Mouse (Mus musculus) spleen, embryonic (tissue): ENCODE results near the gene Furin.

Experiments used
- CTCF ChIA-PET: fragments of 350-600 bp; sonication (Branson Sonifier 250); formaldehyde crosslinking; loops from one replicate; lab custom pipeline; 2022; lab: Charles Lee

Furin gene

GRCm38 (mm10) chr7:80405188-80405695, at the start of gene Furin:
Furin (minus strand) TSS chr7:80405436.
- CTCF ChIA-PET, result no interaction called here

- CTCF ChIA-PET, result no interaction called here
Measured at GRCm38 (mm10) chr7:80454786-80455185, 49.5 kb upstream of the Furin start.

GRCm38 (mm10) chr7:80453997-80454396, 48.8 kb upstream of the Furin start:
- CTCF ChIA-PET, result no interaction called here

GRCm38 (mm10) chr7:80453121-80453520, 47.9 kb upstream of the Furin start:
- CTCF ChIA-PET, result no interaction called here

GRCm38 (mm10) chr7:80452241-80452640, 47.0 kb upstream of the Furin start:
- CTCF ChIA-PET, result no interaction called here

GRCm38 (mm10) chr7:80451550-80452232, 46.5 kb upstream of the Furin start:
- CTCF ChIA-PET, result no interaction called here

GRCm38 (mm10) chr7:80450354-80450753, 45.1 kb upstream of the Furin start:
- CTCF ChIA-PET, result no interaction called here

GRCm38 (mm10) chr7:80449620-80450091, 44.4 kb upstream of the Furin start:
- CTCF ChIA-PET, result no interaction called here

- CTCF ChIA-PET, result no interaction called here
Measured at GRCm38 (mm10) chr7:80447336-80447735, 42.1 kb upstream of the Furin start.

GRCm38 (mm10) chr7:80446221-80446878, 41.1 kb upstream of the Furin start:
- CTCF ChIA-PET, result interaction anchor here (0.6 kb wide), 1 partner anchor 734 kb away, joined by 3 read pairs; no protein-coding TSS in a partner anchor

GRCm38 (mm10) chr7:80445492-80445891, 40.3 kb upstream of the Furin start:
- CTCF ChIA-PET, result interaction anchor here (0.5 kb wide), 1 partner anchor 519 kb away, joined by 3 read pairs; no protein-coding TSS in a partner anchor

GRCm38 (mm10) chr7:80444401-80445249, 39.4 kb upstream of the Furin start:
- CTCF ChIA-PET, result interaction anchor here (0.5 kb wide), 1 partner anchor 520 kb away, joined by 3 read pairs; no protein-coding TSS in a partner anchor

- CTCF ChIA-PET, result no interaction called here
Measured at GRCm38 (mm10) chr7:80443124-80443523, 37.9 kb upstream of the Furin start.

GRCm38 (mm10) chr7:80441986-80442904, 37.0 kb upstream of the Furin start:
- CTCF ChIA-PET, result no interaction called here

- CTCF ChIA-PET, result no interaction called here
Measured at GRCm38 (mm10) chr7:80440685-80441084, 35.4 kb upstream of the Furin start.

GRCm38 (mm10) chr7:80439789-80440488, 34.7 kb upstream of the Furin start:
- CTCF ChIA-PET, result no interaction called here

GRCm38 (mm10) chr7:80439032-80439760, 34.0 kb upstream of the Furin start:
- CTCF ChIA-PET, result interaction anchor here (0.7 to 0.8 kb wide), 2 partner anchors 13 to 59 kb away, joined by 3 to 4 read pairs; no protein-coding TSS in a partner anchor

- CTCF ChIA-PET, result interaction anchor here (0.7 kb wide), 1 partner anchor 13 kb away, joined by 4 read pairs; no protein-coding TSS in a partner anchor
Measured at GRCm38 (mm10) chr7:80436571-80436970, 31.3 kb upstream of the Furin start.

GRCm38 (mm10) chr7:80435594-80435993, 30.4 kb upstream of the Furin start:
- CTCF ChIA-PET, result no interaction called here
